Mouse (Mus musculus): ENCODE measurements around the gene Cr2. TPM values are rescaled to one million over a fixed set of nuclear protein-coding genes. Genes with fewer than 3 reads are reported as not detected.

Gene Cr2
- polyA plus RNA-seq, 1 experiment from 2014 or later: 0.25 TPM

Other genes with a start within 250 kb of the Cr2 start
- 105 and 111 TPM in 2 replicates for gene Cd34, start 237.9 kb downstream of the Cr2 start, polyA plus RNA-seq (2015; fragmentation: Nextera tagmentation; extraction: Ambion mirVana)
- gene Cd46, start 84.5 kb downstream of the Cr2 start, polyA plus RNA-seq (2015; fragmentation: Nextera tagmentation; extraction: Ambion mirVana): 0.62 and 0.65 TPM in 2 replicates
- gene Cr1l, start 45.1 kb downstream of the Cr2 start, polyA plus RNA-seq (2015; fragmentation: Nextera tagmentation; extraction: Ambion mirVana): 78.3 and 82.3 TPM in 2 replicates

Measured in stomach, embryonic 16.5 days (tissue).